Mouse (Mus musculus): ENCODE results near the gene Cnr1. TPM values are rescaled to one million over a fixed set of nuclear protein-coding genes. Genes with fewer than 3 reads are reported as not detected.

The Cnr1 gene
- polyA plus RNA-seq, 1 experiment from 2014 or later: 3.1 TPM

DNA sequence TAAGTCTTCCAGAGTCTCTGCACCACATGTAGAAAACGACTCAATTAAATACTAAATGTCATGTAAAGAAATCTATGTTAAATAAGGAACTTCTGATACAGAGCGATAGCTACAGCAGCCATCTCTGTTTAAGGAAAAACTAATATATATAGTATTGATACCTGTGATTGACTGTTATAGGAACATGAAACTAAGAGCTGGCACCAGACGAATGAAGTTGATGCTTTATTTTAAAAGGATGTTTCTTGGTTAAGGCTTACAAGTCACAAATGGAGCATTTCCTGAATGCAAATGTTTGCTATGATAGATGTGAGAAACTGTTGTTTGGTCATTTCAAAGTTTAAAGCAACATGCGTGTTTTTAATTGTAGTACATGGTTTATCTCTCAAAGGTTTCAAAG lies 1.1 kb downstream of the Cnr1 start:
- H3K27ac ChIP-seq (replicated peaks; ENCODE audit: low read depth, low read length): no peak overlapping the region
- DNase-seq (ENCODE audit: low spot score): no peak
- H3K9me3 ChIP-seq (ENCODE audit: control insufficient read depth, low read length): no peaks in the 10 kb centered on the region
- H3K4me2 ChIP-seq (ENCODE audit: low read depth, severe bottlenecking): peak overlapping the region; percentile 91; the same call in 1 of the 2 replicates
- ATAC-seq (ENCODE audit: insufficient number of reproducible peaks, low FRiP score, low TSS enrichment, low read depth): no peak
- no peaks in the 10 kb centered on the region for H3K27me3 ChIP-seq (ENCODE audit: control insufficient read depth, insufficient read depth, low read length)
- H3K9ac ChIP-seq (ENCODE audit: low read length): no peak overlapping the region; the same call in 1 of the 2 replicates
- no peaks in the 10 kb centered on the region for H3K36me3 ChIP-seq (ENCODE audit: control insufficient read depth, insufficient read depth, low read length)
- 41% methylated on average over 4 of the region's 4 CpGs for WGBS
- no peaks in the 10 kb centered on the region for H3K4me1 ChIP-seq (ENCODE audit: control insufficient read depth, insufficient read depth, low read length)
- H3K4me3 ChIP-seq (ENCODE audit: low read depth, low read length): peak overlapping the region; percentile 55; the same call in 1 of the 2 replicates

- WGBS: 52% methylated on average over 6 of the region's 6 CpGs
- no peak overlapping the region for H3K4me2 ChIP-seq (ENCODE audit: low read depth, severe bottlenecking)
- H3K27me3 ChIP-seq (ENCODE audit: control insufficient read depth, insufficient read depth, low read length): no peaks in the 10 kb centered on the region
- DNase-seq (ENCODE audit: low spot score): no peak
- no peak overlapping the region for H3K9ac ChIP-seq (ENCODE audit: low read length)
- H3K4me1 ChIP-seq (ENCODE audit: control insufficient read depth, insufficient read depth, low read length): no peaks in the 10 kb centered on the region
- no peaks in the 10 kb centered on the region for H3K36me3 ChIP-seq (ENCODE audit: control insufficient read depth, insufficient read depth, low read length)
- H3K9me3 ChIP-seq (ENCODE audit: control insufficient read depth, low read length): no peaks in the 10 kb centered on the region
- no peak overlapping the region for H3K4me3 ChIP-seq (ENCODE audit: low read depth, low read length)
- H3K27ac ChIP-seq (replicated peaks; ENCODE audit: low read depth, low read length): no peak overlapping the region
- ATAC-seq (ENCODE audit: insufficient number of reproducible peaks, low FRiP score, low TSS enrichment, low read depth): no peak
Measured at GRCm38 (mm10) chr4:33926010-33926409, 1.6 kb downstream of the Cnr1 start.

- ATAC-seq (ENCODE audit: insufficient number of reproducible peaks, low FRiP score, low TSS enrichment, low read depth) (no peak), DNase-seq (ENCODE audit: low spot score) (no peak)
- Histone ChIP-seq H3K4me3 (ENCODE audit: low read depth, low read length) (no peak overlapping the region), H3K27me3 (ENCODE audit: control insufficient read depth, insufficient read depth, low read length) (no peaks in the 10 kb centered on the region), H3K9me3 (ENCODE audit: control insufficient read depth, low read length) (no peaks in the 10 kb centered on the region), H3K9ac (ENCODE audit: low read length) (no peak overlapping the region), H3K36me3 (ENCODE audit: control insufficient read depth, insufficient read depth, low read length) (no peaks in the 10 kb centered on the region), H3K4me2 (ENCODE audit: low read depth, severe bottlenecking) (no peak overlapping the region), H3K4me1 (ENCODE audit: control insufficient read depth, insufficient read depth, low read length) (no peaks in the 10 kb centered on the region), H3K27ac (replicated peaks; ENCODE audit: low read depth, low read length) (no peak overlapping the region)
- WGBS: 86% methylated on average over 7 of the region's 7 CpGs
Measured at GRCm38 (mm10) chr4:33926730-33927263, 2.4 kb downstream of the Cnr1 start.

DNA sequence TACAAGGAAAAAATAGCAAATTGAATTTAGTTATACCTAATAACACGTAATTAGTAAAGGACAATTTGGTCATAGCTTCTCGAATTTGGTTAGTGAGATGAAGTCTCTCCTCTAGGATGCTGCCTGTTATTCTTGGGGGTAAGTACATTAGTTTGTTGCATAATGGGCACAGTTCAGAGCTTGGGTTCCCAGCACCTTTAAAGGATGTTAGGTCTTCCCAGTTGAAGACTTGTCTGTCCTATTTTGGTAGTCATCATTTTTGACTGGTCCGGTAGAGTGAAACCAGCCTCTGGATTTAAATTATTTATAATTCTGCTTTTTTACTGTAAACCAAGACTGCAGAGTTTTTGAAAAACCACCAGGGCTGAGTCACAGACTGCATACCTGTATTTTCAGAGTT lies 3.3 kb downstream of the Cnr1 start:
- 90% methylated on average over 3 of the region's 3 CpGs for WGBS
- ATAC-seq (ENCODE audit: insufficient number of reproducible peaks, low FRiP score, low TSS enrichment, low read depth) (no peak), DNase-seq (ENCODE audit: low spot score) (peak; percentile 9)
- H3K27ac ChIP-seq (replicated peaks; ENCODE audit: low read depth, low read length): no peak overlapping the region
- no peak overlapping the region for H3K4me3 ChIP-seq (ENCODE audit: low read depth, low read length)
- H3K4me2 ChIP-seq (ENCODE audit: low read depth, severe bottlenecking): no peak overlapping the region
- no peak overlapping the region for H3K9ac ChIP-seq (ENCODE audit: low read length)
- H3K27me3 ChIP-seq (ENCODE audit: control insufficient read depth, insufficient read depth, low read length): no peaks in the 10 kb centered on the region
- no peaks in the 10 kb centered on the region for H3K4me1 ChIP-seq (ENCODE audit: control insufficient read depth, insufficient read depth, low read length)
- no peaks in the 10 kb centered on the region for H3K9me3 ChIP-seq (ENCODE audit: control insufficient read depth, low read length)
- no peaks in the 10 kb centered on the region for H3K36me3 ChIP-seq (ENCODE audit: control insufficient read depth, insufficient read depth, low read length)

- no peak overlapping the region for H3K27ac ChIP-seq (replicated peaks; ENCODE audit: low read depth, low read length)
- H3K9me3 ChIP-seq (ENCODE audit: control insufficient read depth, low read length): no peaks in the 10 kb centered on the region
- H3K36me3 ChIP-seq (ENCODE audit: control insufficient read depth, insufficient read depth, low read length): no peaks in the 10 kb centered on the region
- 77% methylated on average over 1 of the region's 1 CpGs for WGBS
- no peak for ATAC-seq (ENCODE audit: insufficient number of reproducible peaks, low FRiP score, low TSS enrichment, low read depth)
- DNase-seq (ENCODE audit: low spot score): no peak
- H3K27me3 ChIP-seq (ENCODE audit: control insufficient read depth, insufficient read depth, low read length): no peaks in the 10 kb centered on the region
- H3K4me2 ChIP-seq (ENCODE audit: low read depth, severe bottlenecking): no peak overlapping the region
- no peaks in the 10 kb centered on the region for H3K4me1 ChIP-seq (ENCODE audit: control insufficient read depth, insufficient read depth, low read length)
- no peak overlapping the region for H3K4me3 ChIP-seq (ENCODE audit: low read depth, low read length)
- H3K9ac ChIP-seq (ENCODE audit: low read length): no peak overlapping the region
Measured at GRCm38 (mm10) chr4:33928450-33928849, 4.1 kb downstream of the Cnr1 start.

- H3K36me3 ChIP-seq (ENCODE audit: control insufficient read depth, insufficient read depth, low read length): no peaks in the 10 kb centered on the region
- H3K27me3 ChIP-seq (ENCODE audit: control insufficient read depth, insufficient read depth, low read length): no peaks in the 10 kb centered on the region
- no peak overlapping the region for H3K4me3 ChIP-seq (ENCODE audit: low read depth, low read length)
- 83% methylated on average over 8 of the region's 8 CpGs for WGBS
- H3K4me2 ChIP-seq (ENCODE audit: low read depth, severe bottlenecking): no peak overlapping the region
- H3K27ac ChIP-seq (replicated peaks; ENCODE audit: low read depth, low read length): no peak overlapping the region
- ATAC-seq (ENCODE audit: insufficient number of reproducible peaks, low FRiP score, low TSS enrichment, low read depth) (no peak), DNase-seq (ENCODE audit: low spot score) (no peak)
- no peaks in the 10 kb centered on the region for H3K4me1 ChIP-seq (ENCODE audit: control insufficient read depth, insufficient read depth, low read length)
- H3K9ac ChIP-seq (ENCODE audit: low read length): no peak overlapping the region
- H3K9me3 ChIP-seq (ENCODE audit: control insufficient read depth, low read length): no peaks in the 10 kb centered on the region
Measured at GRCm38 (mm10) chr4:33931347-33931746, 7.0 kb downstream of the Cnr1 start.

GRCm38 (mm10) chr4:33941557-33941956 lies 17.2 kb downstream of the Cnr1 start:
- no peaks in the 10 kb centered on the region for H3K27me3 ChIP-seq (ENCODE audit: control insufficient read depth, insufficient read depth, low read length)

GRCm38 (mm10) chr4:33943936-33944335 lies 19.5 kb downstream of the Cnr1 start:
- Histone ChIP-seq H3K4me2 (ENCODE audit: low read depth, severe bottlenecking) (no peak overlapping the region), H3K4me3 (ENCODE audit: low read depth, low read length) (no peak overlapping the region), H3K27me3 (ENCODE audit: control insufficient read depth, insufficient read depth, low read length) (no peaks in the 10 kb centered on the region), H3K9me3 (ENCODE audit: control insufficient read depth, low read length) (no peaks in the 10 kb centered on the region), H3K4me1 (ENCODE audit: control insufficient read depth, insufficient read depth, low read length) (no peaks in the 10 kb centered on the region), H3K36me3 (ENCODE audit: control insufficient read depth, insufficient read depth, low read length) (no peaks in the 10 kb centered on the region), H3K9ac (ENCODE audit: low read length) (no peak overlapping the region), H3K27ac (replicated peaks; ENCODE audit: low read depth, low read length) (no peak overlapping the region)
- ATAC-seq (ENCODE audit: insufficient number of reproducible peaks, low FRiP score, low TSS enrichment, low read depth): no peak
- 95% methylated on average over 13 of the region's 13 CpGs for WGBS
- no peak for DNase-seq (ENCODE audit: low spot score)

More at GRCm38 (mm10) chr4:33941557-33941956, 17.2 kb downstream of the Cnr1 start:
- ATAC-seq (ENCODE audit: insufficient number of reproducible peaks, low FRiP score, low TSS enrichment, low read depth): no peak
- Histone ChIP-seq H3K36me3 (ENCODE audit: control insufficient read depth, insufficient read depth, low read length) (no peaks in the 10 kb centered on the region), H3K27ac (replicated peaks; ENCODE audit: low read depth, low read length) (no peak overlapping the region), H3K9me3 (ENCODE audit: control insufficient read depth, low read length) (no peaks in the 10 kb centered on the region), H3K4me1 (ENCODE audit: control insufficient read depth, insufficient read depth, low read length) (no peaks in the 10 kb centered on the region), H3K4me3 (ENCODE audit: low read depth, low read length) (no peak overlapping the region), H3K9ac (ENCODE audit: low read length) (no peak overlapping the region), H3K4me2 (ENCODE audit: low read depth, severe bottlenecking) (no peak overlapping the region)
- no peak for DNase-seq (ENCODE audit: low spot score)
- WGBS: 85% methylated on average over 5 of the region's 5 CpGs

DNA sequence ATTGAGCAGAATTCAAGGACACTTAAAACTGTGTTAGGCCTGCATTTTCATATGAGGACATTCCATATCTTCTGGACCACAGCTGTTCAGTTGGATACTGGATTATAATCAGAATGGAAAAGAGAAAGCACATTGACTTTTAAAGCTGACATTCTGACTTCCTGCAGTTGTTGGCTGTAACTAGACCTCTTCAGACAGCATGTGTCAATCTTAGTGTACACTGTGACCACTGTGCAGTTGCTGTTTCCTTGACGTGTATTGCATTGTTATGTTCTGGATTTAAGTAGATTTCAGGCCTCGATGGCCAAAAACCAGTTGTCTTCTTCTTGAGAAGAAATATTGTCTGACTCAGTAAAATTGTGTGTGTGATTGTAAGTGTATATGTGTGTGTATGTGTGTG lies 21.3 kb downstream of the Cnr1 start:
- H3K9ac ChIP-seq (ENCODE audit: low read length): no peak overlapping the region
- ATAC-seq (ENCODE audit: insufficient number of reproducible peaks, low FRiP score, low TSS enrichment, low read depth) (no peak), DNase-seq (ENCODE audit: low spot score) (no peak)
- H3K4me3 ChIP-seq (ENCODE audit: low read depth, low read length): no peak overlapping the region
- 93% methylated on average over 2 of the region's 2 CpGs for WGBS
- no peaks in the 10 kb centered on the region for H3K27me3 ChIP-seq (ENCODE audit: control insufficient read depth, insufficient read depth, low read length)
- H3K4me1 ChIP-seq (ENCODE audit: control insufficient read depth, insufficient read depth, low read length): no peaks in the 10 kb centered on the region
- no peak overlapping the region for H3K4me2 ChIP-seq (ENCODE audit: low read depth, severe bottlenecking)
- H3K36me3 ChIP-seq (ENCODE audit: control insufficient read depth, insufficient read depth, low read length): no peaks in the 10 kb centered on the region
- no peaks in the 10 kb centered on the region for H3K9me3 ChIP-seq (ENCODE audit: control insufficient read depth, low read length)
- no peak overlapping the region for H3K27ac ChIP-seq (replicated peaks; ENCODE audit: low read depth, low read length)

All from limb, embryonic 11.5 days (tissue).